Mouse (Mus musculus): Measurements from ENCODE around the gene Hexdc. TPM values are rescaled to one million over a fixed set of nuclear protein-coding genes. Genes with fewer than 3 reads are reported as not detected.

Hexdc gene
- polyA plus RNA-seq, 1 experiment from 2014 or later, result 11.7 TPM

GRCm38 (mm10) chr11:121198622-121199021 is 5.6 kb upstream of the Hexdc start:
- Histone ChIP-seq H3K27ac (no peak overlapping the region), H3K9me3 (replicated peaks) (no peaks in the 10 kb centered on the region), H3K4me1 (peaks cover 2% of the 10 kb centered on the region; the same call in 1 of the 2 replicates), H3K9ac (no peak overlapping the region), H3K4me3 (no peak overlapping the region), H3K36me3 (peaks cover 13% of the 10 kb centered on the region; the same call in 1 of the 2 replicates), H3K4me2 (replicated peaks) (no peak overlapping the region), H3K27me3 (no peaks in the 10 kb centered on the region)
- ATAC-seq (ENCODE audit: low FRiP score), result no peak
- 65% methylated on average over 2 of the region's 2 CpGs for WGBS

GRCm38 (mm10) chr11:121199851-121200250 is 4.4 kb upstream of the Hexdc start:
- Histone ChIP-seq H3K27me3 (no peaks in the 10 kb centered on the region), H3K27ac (no peak overlapping the region), H3K9me3 (replicated peaks) (no peaks in the 10 kb centered on the region), H3K36me3 (peaks cover 6% of the 10 kb centered on the region; the same call in 1 of the 2 replicates), H3K4me3 (no peak overlapping the region), H3K4me1 (peaks cover 7% of the 10 kb centered on the region), H3K9ac (no peak overlapping the region), H3K4me2 (replicated peaks) (no peak overlapping the region)
- 78% methylated on average over 4 of the region's 4 CpGs for WGBS
- no peak for ATAC-seq (ENCODE audit: low FRiP score)

GRCm38 (mm10) chr11:121200781-121201180 is 3.5 kb upstream of the Hexdc start:
- no peaks in the 10 kb centered on the region for H3K36me3 ChIP-seq
- H3K9ac ChIP-seq, result no peak overlapping the region
- H3K4me2 ChIP-seq (replicated peaks), result no peak overlapping the region
- H3K9me3 ChIP-seq (replicated peaks), result no peaks in the 10 kb centered on the region
- ATAC-seq (ENCODE audit: low FRiP score), result no peak
- no peaks in the 10 kb centered on the region for H3K27me3 ChIP-seq
- H3K27ac ChIP-seq, result no peak overlapping the region
- WGBS, result 91% methylated on average over 6 of the region's 6 CpGs
- H3K4me3 ChIP-seq, result no peak overlapping the region
- H3K4me1 ChIP-seq, result peaks cover 12% of the 10 kb centered on the region

- 67% methylated on average over 11 of the region's 11 CpGs for WGBS
- Histone ChIP-seq H3K27me3 (no peaks in the 10 kb centered on the region), H3K4me1 (peaks cover 12% of the 10 kb centered on the region), H3K36me3 (no peaks in the 10 kb centered on the region), H3K4me3 (no peak overlapping the region), H3K9ac (no peak overlapping the region), H3K4me2 (replicated peaks) (no peak overlapping the region), H3K9me3 (replicated peaks) (no peaks in the 10 kb centered on the region), H3K27ac (no peak overlapping the region)
- ATAC-seq (ENCODE audit: low FRiP score), result no peak
Measured at GRCm38 (mm10) chr11:121201436-121202198, 2.6 kb upstream of the Hexdc start.

- Histone ChIP-seq H3K4me1 (peaks cover 12% of the 10 kb centered on the region), H3K27me3 (no peaks in the 10 kb centered on the region), H3K4me2 (replicated peaks) (peak overlapping the region; percentile 79), H3K27ac (peak overlapping the region; percentile 92; the same call in 1 of the 2 replicates), H3K9ac (0 out of 2 replicates have a peak overlapping the region, but pooled peaks have one; percentile 18), H3K36me3 (peaks cover 7% of the 10 kb centered on the region; the same call in 1 of the 2 replicates), H3K4me3 (peak overlapping the region; percentile 82), H3K9me3 (replicated peaks) (no peaks in the 10 kb centered on the region)
- ATAC-seq (ENCODE audit: low FRiP score), result no peak
- under 1% methylated on average over 5 of the region's 5 CpGs for WGBS
Measured at GRCm38 (mm10) chr11:121203859-121204160, 423 bp upstream of the Hexdc start.

- WGBS, result 99% methylated on average over 3 of the region's 3 CpGs
- peaks cover 44% of the 10 kb centered on the region for H3K36me3 ChIP-seq
- no peak overlapping the region for H3K4me2 ChIP-seq (replicated peaks)
- no peaks in the 10 kb centered on the region for H3K9me3 ChIP-seq (replicated peaks)
- H3K4me3 ChIP-seq, result no peak overlapping the region
- no peaks in the 10 kb centered on the region for H3K27me3 ChIP-seq
- no peak for ATAC-seq (ENCODE audit: low FRiP score)
- H3K27ac ChIP-seq, result no peak overlapping the region
- no peaks in the 10 kb centered on the region for H3K4me1 ChIP-seq
- H3K9ac ChIP-seq, result no peak overlapping the region
Measured at GRCm38 (mm10) chr11:121216831-121217230, 12.6 kb downstream of the Hexdc start.

- Histone ChIP-seq H3K4me3 (no peak overlapping the region), H3K36me3 (peaks cover 70% of the 10 kb centered on the region), H3K4me1 (no peaks in the 10 kb centered on the region), H3K9ac (no peak overlapping the region), H3K27me3 (no peaks in the 10 kb centered on the region), H3K27ac (no peak overlapping the region), H3K9me3 (replicated peaks) (no peaks in the 10 kb centered on the region), H3K4me2 (replicated peaks) (no peak overlapping the region)
- WGBS, result 95% methylated on average over 11 of the region's 11 CpGs
- ATAC-seq (ENCODE audit: low FRiP score), result no peak
Measured at GRCm38 (mm10) chr11:121219776-121220175, 15.5 kb downstream of the Hexdc start.

- H3K4me2 ChIP-seq (replicated peaks), result no peak overlapping the region
- H3K4me1 ChIP-seq, result no peaks in the 10 kb centered on the region
- ATAC-seq (ENCODE audit: low FRiP score), result no peak
- no peaks in the 10 kb centered on the region for H3K27me3 ChIP-seq
- H3K9me3 ChIP-seq (replicated peaks), result no peaks in the 10 kb centered on the region
- H3K4me3 ChIP-seq, result no peak overlapping the region
- no peak overlapping the region for H3K27ac ChIP-seq
- WGBS, result 88% methylated on average over 5 of the region's 5 CpGs
- no peak overlapping the region for H3K9ac ChIP-seq
- peaks cover 79% of the 10 kb centered on the region for H3K36me3 ChIP-seq
Measured at GRCm38 (mm10) chr11:121220771-121221170, 16.5 kb downstream of the Hexdc start.

GRCm38 (mm10) chr11:121221321-121222010 is 17.2 kb downstream of the Hexdc start:
- H3K27me3 ChIP-seq, result no peaks in the 10 kb centered on the region
- peaks cover 85% of the 10 kb centered on the region for H3K36me3 ChIP-seq
- no peak overlapping the region for H3K27ac ChIP-seq
- no peaks in the 10 kb centered on the region for H3K4me1 ChIP-seq
- no peak for ATAC-seq (ENCODE audit: low FRiP score)
- no peak overlapping the region for H3K9ac ChIP-seq
- no peak overlapping the region for H3K4me3 ChIP-seq
- H3K4me2 ChIP-seq (replicated peaks), result no peak overlapping the region
- H3K9me3 ChIP-seq (replicated peaks), result no peaks in the 10 kb centered on the region
- WGBS, result 91% methylated on average over 6 of the region's 6 CpGs

- Histone ChIP-seq H3K9ac (peak overlapping the region; percentile 61), H3K4me2 (replicated peaks) (peak overlapping the region; percentile 66), H3K9me3 (replicated peaks) (no peaks in the 10 kb centered on the region), H3K4me1 (peaks cover 21% of the 10 kb centered on the region), H3K27me3 (no peaks in the 10 kb centered on the region), H3K27ac (peak overlapping the region; percentile 14), H3K36me3 (peaks cover 38% of the 10 kb centered on the region), H3K4me3 (peak overlapping the region; percentile 66)
- ATAC-seq (ENCODE audit: low FRiP score), result peak; percentile 11; the same call in 1 of the 2 replicates
- 30% methylated on average over 21 of the region's 21 CpGs for WGBS
Measured at GRCm38 (mm10) chr11:121228129-121229017, 24.1 kb downstream of the Hexdc start.

- WGBS, result under 1% methylated on average over 23 of the region's 23 CpGs
- Histone ChIP-seq H3K27me3 (no peaks in the 10 kb centered on the region), H3K9ac (peak within 1 kb of the TSS; percentile 61), H3K9me3 (replicated peaks) (no peaks in the 10 kb centered on the region), H3K4me2 (replicated peaks) (peak within 1 kb of the TSS; percentile 66), H3K36me3 (peaks cover 32% of the 10 kb centered on the region), H3K4me3 (peak within 1 kb of the TSS; percentile 66), H3K4me1 (peaks cover 21% of the 10 kb centered on the region), H3K27ac (peak within 1 kb of the TSS; percentile 14)
- peak; percentile 86 for ATAC-seq (ENCODE audit: low FRiP score)
Measured at GRCm38 (mm10) chr11:121229018-121229439, 24.8 kb downstream of the Hexdc start, which contains the start of gene Cybc1. Cybc1 (minus strand) TSS chr11:121229322.

GRCm38 (mm10) chr11:121231191-121231590 is 27.0 kb downstream of the Hexdc start:
- Histone ChIP-seq H3K9me3 (replicated peaks) (no peaks in the 10 kb centered on the region), H3K4me2 (replicated peaks) (no peak overlapping the region), H3K27ac (no peak overlapping the region), H3K36me3 (peaks cover 12% of the 10 kb centered on the region), H3K4me3 (no peak overlapping the region), H3K9ac (no peak overlapping the region), H3K4me1 (peaks cover 27% of the 10 kb centered on the region), H3K27me3 (no peaks in the 10 kb centered on the region)
- no peak for ATAC-seq (ENCODE audit: low FRiP score)
- WGBS, result 84% methylated on average over 4 of the region's 4 CpGs
